Mouse (Mus musculus): ENCODE data around the gene Odam. TPM values are rescaled to one million over a fixed set of nuclear protein-coding genes. Genes with fewer than 3 reads are reported as not detected.

The Odam gene
- total RNA-seq (2014; rRNA removed) (not detected in 2 replicates), polyA plus RNA-seq (2015; fragmentation: Nextera tagmentation; extraction: Ambion mirVana) (not detected in 2 replicates)

DNA sequence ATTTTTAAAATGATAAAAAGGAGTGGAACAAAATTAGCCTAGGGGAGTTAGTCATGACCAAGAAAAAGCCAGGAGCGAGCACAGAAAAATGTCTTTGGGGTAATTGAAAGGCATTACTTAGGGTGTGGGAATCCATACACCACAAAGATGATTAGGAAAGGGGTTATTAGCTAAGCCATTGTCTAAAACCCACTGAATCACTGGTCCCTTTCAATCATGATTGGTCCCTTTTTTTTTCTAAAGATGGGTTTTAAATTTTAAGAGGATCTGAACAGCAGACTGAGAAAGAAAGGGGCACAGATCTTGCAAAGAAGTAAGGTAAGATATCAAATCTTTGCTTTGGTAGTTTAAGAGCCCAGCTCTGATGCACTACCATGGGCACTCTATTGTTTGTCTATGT, at the start of gene Odam:
Gene Odam, plus strand, starts transcription at position 301 of the 400 bp plus-strand sequence.
- Histone ChIP-seq H3K4me1 (ENCODE audit: insufficient read depth, low read length) (no peaks in the 10 kb centered on the region), H3K4me2 (ENCODE audit: low read depth, low read length, poor library complexity, severe bottlenecking) (no peak within 1 kb of the TSS), H3K27ac (ENCODE audit: low read depth, low read length) (no peak within 1 kb of the TSS), H3K9ac (replicated peaks; ENCODE audit: low read length, poor library complexity, severe bottlenecking) (no peak within 1 kb of the TSS), H3K36me3 (ENCODE audit: insufficient read depth, low read length) (no peaks in the 10 kb centered on the region), H3K4me3 (ENCODE audit: low read depth, low read length) (no peak within 1 kb of the TSS), H3K9me3 (ENCODE audit: low read length) (no peaks in the 10 kb centered on the region), H3K27me3 (ENCODE audit: insufficient read depth, low read length) (no peaks in the 10 kb centered on the region)
- DNase-seq (ENCODE audit: low spot score) (no peak), ATAC-seq (ENCODE audit: low FRiP score) (no peak)
- 95% methylated on average over 1 of the region's 1 CpGs for WGBS
- TF ChIP-seq CTCF (IDR thresholded peaks at IDR 0.05) = no peak

DNA sequence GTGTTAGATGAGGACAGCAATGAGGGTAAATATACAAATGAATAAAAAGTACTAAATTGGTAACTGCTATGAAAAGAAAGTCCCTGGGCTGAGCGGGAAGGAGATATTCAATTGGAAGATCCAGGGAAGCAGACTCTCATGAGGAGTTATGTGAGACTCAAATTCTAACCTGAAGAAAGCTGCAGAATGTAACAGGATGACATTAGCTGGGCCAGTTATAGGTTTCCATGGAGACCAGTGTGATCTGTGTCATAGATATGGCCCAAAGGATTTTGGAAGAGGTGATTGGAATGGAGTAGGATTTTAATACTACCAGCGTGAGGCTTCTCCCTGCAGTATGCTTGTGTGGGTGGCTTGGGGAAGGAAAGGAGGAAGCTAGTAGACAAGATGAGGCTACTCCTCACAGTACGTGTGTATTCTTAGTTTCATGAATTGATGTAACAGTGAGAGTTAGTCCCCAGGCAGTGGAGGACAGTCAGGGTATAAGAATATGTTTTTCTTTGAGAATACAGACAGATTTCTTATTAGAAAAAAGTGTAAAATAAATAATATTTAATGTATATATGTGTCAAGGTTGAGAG, 29.6 kb upstream of the Odam start:
- peak; percentile 49 for DNase-seq (ENCODE audit: low spot score)
- Histone ChIP-seq H3K4me3 (ENCODE audit: low read depth, low read length) (no peak overlapping the region), H3K36me3 (ENCODE audit: insufficient read depth, low read length) (no peaks in the 10 kb centered on the region), H3K27me3 (ENCODE audit: insufficient read depth, low read length) (no peaks in the 10 kb centered on the region), H3K9ac (replicated peaks; ENCODE audit: low read length, poor library complexity, severe bottlenecking) (no peak overlapping the region), H3K4me1 (ENCODE audit: insufficient read depth, low read length) (no peaks in the 10 kb centered on the region), H3K9me3 (ENCODE audit: low read length) (no peaks in the 10 kb centered on the region), H3K27ac (ENCODE audit: low read depth, low read length) (no peak overlapping the region), H3K4me2 (ENCODE audit: low read depth, low read length, poor library complexity, severe bottlenecking) (no peak overlapping the region)
- 71% methylated on average over 3 of the region's 3 CpGs for WGBS
- peak; percentile 45; the same call in 1 of the 2 replicates for ATAC-seq (ENCODE audit: low FRiP score)
- no peak for TF ChIP-seq CTCF (IDR thresholded peaks at IDR 0.05)

GRCm38 (mm10) chr5:87870084-87870483, 14.7 kb upstream of the Odam start:
- H3K9ac ChIP-seq (replicated peaks; ENCODE audit: low read length, poor library complexity, severe bottlenecking) = no peak overlapping the region
- DNase-seq (ENCODE audit: low spot score) = peak; percentile 30
- H3K9me3 ChIP-seq (ENCODE audit: low read length) = no peaks in the 10 kb centered on the region
- no peak overlapping the region for H3K4me3 ChIP-seq (ENCODE audit: low read depth, low read length)
- no peaks in the 10 kb centered on the region for H3K27me3 ChIP-seq (ENCODE audit: insufficient read depth, low read length)
- no peaks in the 10 kb centered on the region for H3K4me1 ChIP-seq (ENCODE audit: insufficient read depth, low read length)
- TF ChIP-seq CTCF (IDR thresholded peaks at IDR 0.05) = no peak
- WGBS = 64% methylated on average over 2 of the region's 2 CpGs
- H3K27ac ChIP-seq (ENCODE audit: low read depth, low read length) = no peak overlapping the region
- no peak for ATAC-seq (ENCODE audit: low FRiP score)
- no peaks in the 10 kb centered on the region for H3K36me3 ChIP-seq (ENCODE audit: insufficient read depth, low read length)
- H3K4me2 ChIP-seq (ENCODE audit: low read depth, low read length, poor library complexity, severe bottlenecking) = no peak overlapping the region

GRCm38 (mm10) chr5:87871423-87871822, 13.4 kb upstream of the Odam start:
- H3K9me3 ChIP-seq (ENCODE audit: low read length) = no peaks in the 10 kb centered on the region
- ATAC-seq (ENCODE audit: low FRiP score) (no peak), DNase-seq (ENCODE audit: low spot score) (no peak)
- no peak overlapping the region for H3K4me3 ChIP-seq (ENCODE audit: low read depth, low read length)
- H3K27me3 ChIP-seq (ENCODE audit: insufficient read depth, low read length) = no peaks in the 10 kb centered on the region
- H3K27ac ChIP-seq (ENCODE audit: low read depth, low read length) = no peak overlapping the region
- no peaks in the 10 kb centered on the region for H3K36me3 ChIP-seq (ENCODE audit: insufficient read depth, low read length)
- WGBS = 37% methylated on average over 4 of the region's 4 CpGs
- H3K9ac ChIP-seq (replicated peaks; ENCODE audit: low read length, poor library complexity, severe bottlenecking) = no peak overlapping the region
- peak; percentile 35; the same call in 1 of the 2 replicates for TF ChIP-seq CTCF (IDR thresholded peaks at IDR 0.05)
- no peaks in the 10 kb centered on the region for H3K4me1 ChIP-seq (ENCODE audit: insufficient read depth, low read length)
- no peak overlapping the region for H3K4me2 ChIP-seq (ENCODE audit: low read depth, low read length, poor library complexity, severe bottlenecking)

- DNase-seq (ENCODE audit: low spot score) (no peak), ATAC-seq (ENCODE audit: low FRiP score) (no peak)
- 36% methylated on average over 5 of the region's 5 CpGs for WGBS
- Histone ChIP-seq H3K27me3 (ENCODE audit: insufficient read depth, low read length) (no peaks in the 10 kb centered on the region), H3K27ac (ENCODE audit: low read depth, low read length) (no peak within 1 kb of the TSS), H3K4me3 (ENCODE audit: low read depth, low read length) (no peak within 1 kb of the TSS), H3K4me1 (ENCODE audit: insufficient read depth, low read length) (no peaks in the 10 kb centered on the region), H3K9me3 (ENCODE audit: low read length) (no peaks in the 10 kb centered on the region), H3K36me3 (ENCODE audit: insufficient read depth, low read length) (no peaks in the 10 kb centered on the region), H3K4me2 (ENCODE audit: low read depth, low read length, poor library complexity, severe bottlenecking) (no peak within 1 kb of the TSS), H3K9ac (replicated peaks; ENCODE audit: low read length, poor library complexity, severe bottlenecking) (no peak within 1 kb of the TSS)
- TF ChIP-seq CTCF (IDR thresholded peaks at IDR 0.05) = no peak
Observed at GRCm38 (mm10) chr5:87925372-87925771, 40.5 kb downstream of the Odam start, which contains the start of gene Csn3. Gene Csn3, plus strand, starts transcription at chr5:87925579.

DNA sequence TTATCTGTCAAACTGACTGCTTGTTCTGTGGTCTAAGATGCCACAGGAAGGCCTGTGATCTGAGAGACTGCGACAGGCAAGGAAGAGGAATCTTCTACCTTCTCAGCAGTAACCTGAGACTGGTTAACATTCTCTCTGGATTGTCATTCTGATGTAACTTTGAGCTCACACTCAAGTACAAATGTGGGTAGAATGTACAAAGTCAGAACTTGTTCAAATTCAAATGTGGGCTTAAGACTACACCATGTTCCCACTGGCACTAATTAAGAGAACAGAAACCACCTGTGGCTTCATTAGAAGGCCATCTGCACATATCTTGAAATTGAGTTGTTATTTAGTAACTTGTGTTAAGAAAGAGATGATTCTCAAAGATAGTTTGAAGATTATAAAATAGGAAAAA, 46.8 kb downstream of the Odam start:
- Histone ChIP-seq H3K4me1 (ENCODE audit: insufficient read depth, low read length) (no peaks in the 10 kb centered on the region), H3K27ac (ENCODE audit: low read depth, low read length) (no peak overlapping the region), H3K4me3 (ENCODE audit: low read depth, low read length) (no peak overlapping the region), H3K4me2 (ENCODE audit: low read depth, low read length, poor library complexity, severe bottlenecking) (no peak overlapping the region), H3K9me3 (ENCODE audit: low read length) (no peaks in the 10 kb centered on the region), H3K27me3 (ENCODE audit: insufficient read depth, low read length) (no peaks in the 10 kb centered on the region), H3K36me3 (ENCODE audit: insufficient read depth, low read length) (no peaks in the 10 kb centered on the region), H3K9ac (replicated peaks; ENCODE audit: low read length, poor library complexity, severe bottlenecking) (no peak overlapping the region)
- no peak for TF ChIP-seq CTCF (IDR thresholded peaks at IDR 0.05)
- ATAC-seq (ENCODE audit: low FRiP score) = no peak
- 41% methylated on average over 1 of the region's 1 CpGs for WGBS
- no peak for DNase-seq (ENCODE audit: low spot score)
